Mouse (Mus musculus) heart, embryonic 10.5 days (tissue): ENCODE measurements around the gene Ddx39. TPM values are rescaled to one million over a fixed set of nuclear protein-coding genes. Genes with fewer than 3 reads are reported as not detected.

Experiments used
- DNase-seq: peaks from one replicate; pipeline ENCODE4 v3.0.0-alpha.2; 2017; ENCODE audit warnings: low spot score
- H3K27ac ChIP-seq: fragments of 300-500 bp; sonication (generic); 2 replicates; pipeline ENCODE4 v1.5.1; 2016; ENCODE audit warnings: mild to moderate bottlenecking
- H3K27me3 ChIP-seq: fragments of 300-500 bp; sonication (generic); 2 replicates; pipeline ENCODE4 v1.6.1; 2016; ENCODE audit warnings: mild to moderate bottlenecking; ENCODE audit not compliant: poor library complexity, insufficient read depth, severe bottlenecking
- H3K36me3 ChIP-seq: fragments of 300-500 bp; sonication (generic); 2 replicates; pipeline ENCODE4 v1.6.1; 2016; ENCODE audit warnings: mild to moderate bottlenecking, moderate library complexity
- H3K4me1 ChIP-seq: fragments of 300-500 bp; sonication (generic); 2 replicates; pipeline ENCODE4 v1.6.1; 2016; ENCODE audit warnings: mild to moderate bottlenecking
- H3K4me3 ChIP-seq: fragments of 300-500 bp; sonication (generic); 2 replicates; pipeline ENCODE4 v1.5.1; 2016; ENCODE audit warnings: mild to moderate bottlenecking, moderate library complexity
- H3K9me3 ChIP-seq: fragments of 300-500 bp; sonication (generic); 2 replicates; pipeline ENCODE4 v1.6.1; 2016; ENCODE audit warnings: mild to moderate bottlenecking, moderate library complexity
- WGBS: fragments of 180-500 bp; shearing (Covaris S2); methylation state at CpG from one replicate; pipeline ENCODE4 v1.1.7; 2016; 5-methylcytosine and 5-hydroxymethylcytosine counted together
- polyA plus RNA-seq: library from polyadenylated mRNA; unstranded; fragments of >200 nt; fragmentation: Nextera tagmentation; extraction: Ambion mirVana; gene quantifications from 2 replicates; pipeline ENCODE4 v1.2.1, GENCODE M21; 2016

Gene Ddx39
- 221 and 253 TPM in 2 replicates for polyA plus RNA-seq

- no peaks in the 10 kb centered on the region for H3K9me3 ChIP-seq
These were observed at the start of gene Ddx39 for GRCm38 (mm10) chr8:83715031-83715690. Ddx39 (plus strand) TSS chr8:83715177.

GRCm38 (mm10) chr8:83665969-83666865 lies 48.8 kb upstream of the Ddx39 start, which contains the start of gene Ptger1:
Ptger1 (plus strand) TSS chr8:83666678.
- peaks cover 62% of the 10 kb centered on the region for H3K4me1 ChIP-seq
- WGBS: 37% methylated on average over 14 of the region's 14 CpGs
- H3K36me3 ChIP-seq: peaks cover 32% of the 10 kb centered on the region
- DNase-seq: no peak
- H3K9me3 ChIP-seq: no peaks in the 10 kb centered on the region
- H3K27ac ChIP-seq: 0 out of 2 replicates have a peak within 1 kb of the TSS, but pooled peaks have one; percentile 1
- 0 out of 2 replicates have a peak within 1 kb of the TSS, but pooled peaks have one; percentile 10 for H3K4me3 ChIP-seq
- peaks cover 27% of the 10 kb centered on the region for H3K27me3 ChIP-seq

More at GRCm38 (mm10) chr8:83715031-83715690, at the start of gene Ddx39:
- H3K27ac ChIP-seq: peak within 1 kb of the TSS; percentile 99
- peak within 1 kb of the TSS; percentile 98 for H3K4me3 ChIP-seq
- peaks cover 15% of the 10 kb centered on the region for H3K36me3 ChIP-seq
- peak; percentile 99 for DNase-seq
- no peaks in the 10 kb centered on the region for H3K27me3 ChIP-seq
- WGBS: under 1% methylated on average over 62 of the region's 63 CpGs
- peaks cover 16% of the 10 kb centered on the region for H3K4me1 ChIP-seq

- H3K36me3 ChIP-seq: peaks cover 39% of the 10 kb centered on the region
- WGBS: 91% methylated on average over 3 of the region's 3 CpGs
- peaks cover 56% of the 10 kb centered on the region for H3K4me1 ChIP-seq
- no peaks in the 10 kb centered on the region for H3K9me3 ChIP-seq
- H3K27me3 ChIP-seq: peaks cover 27% of the 10 kb centered on the region
- H3K4me3 ChIP-seq: 0 out of 2 replicates have a peak overlapping the region, but pooled peaks have one; percentile 10
- DNase-seq: no peak
- 0 out of 2 replicates have a peak overlapping the region, but pooled peaks have one; percentile 1 for H3K27ac ChIP-seq
These were observed 48.1 kb upstream of the Ddx39 start for GRCm38 (mm10) chr8:83666866-83667234.

GRCm38 (mm10) chr8:83667526-83667925 lies 47.5 kb upstream of the Ddx39 start:
- WGBS: 79% methylated on average over 10 of the region's 10 CpGs
- H3K27ac ChIP-seq: peak overlapping the region; percentile 77; the same call in 1 of the 2 replicates
- peaks cover 46% of the 10 kb centered on the region for H3K36me3 ChIP-seq

GRCm38 (mm10) chr8:83668010-83668916 lies 46.7 kb upstream of the Ddx39 start:
- Histone ChIP-seq H3K9me3 (no peaks in the 10 kb centered on the region), H3K36me3 (peaks cover 52% of the 10 kb centered on the region), H3K4me1 (peaks cover 46% of the 10 kb centered on the region), H3K27me3 (peaks cover 27% of the 10 kb centered on the region), H3K27ac (peak overlapping the region; percentile 77), H3K4me3 (peak overlapping the region; percentile 61)
- WGBS: 20% methylated on average over 80 of the region's 80 CpGs
- peak; percentile 86 for DNase-seq

More at GRCm38 (mm10) chr8:83667526-83667925, 47.5 kb upstream of the Ddx39 start:
- Histone ChIP-seq H3K27me3 (peaks cover 27% of the 10 kb centered on the region), H3K9me3 (no peaks in the 10 kb centered on the region), H3K4me1 (peaks cover 49% of the 10 kb centered on the region), H3K4me3 (peak overlapping the region; percentile 61)
- DNase-seq: no peak

GRCm38 (mm10) chr8:83669013-83669412 lies 46.0 kb upstream of the Ddx39 start:
- Histone ChIP-seq H3K27me3 (peaks cover 27% of the 10 kb centered on the region), H3K4me1 (peaks cover 46% of the 10 kb centered on the region), H3K4me3 (no peak overlapping the region), H3K36me3 (peaks cover 53% of the 10 kb centered on the region), H3K27ac (no peak overlapping the region; the same call in 1 of the 2 replicates), H3K9me3 (no peaks in the 10 kb centered on the region)
- no peak for DNase-seq
- WGBS: 69% methylated on average over 16 of the region's 16 CpGs

- Histone ChIP-seq H3K4me1 (peaks cover 33% of the 10 kb centered on the region), H3K36me3 (peaks cover 67% of the 10 kb centered on the region), H3K4me3 (no peak overlapping the region), H3K27ac (no peak overlapping the region), H3K9me3 (no peaks in the 10 kb centered on the region), H3K27me3 (peaks cover 13% of the 10 kb centered on the region)
- 54% methylated on average over 5 of the region's 5 CpGs for WGBS
- no peak for DNase-seq
These were observed 42.0 kb upstream of the Ddx39 start for GRCm38 (mm10) chr8:83672936-83673335.

- no peak overlapping the region for H3K4me3 ChIP-seq
- no peaks in the 10 kb centered on the region for H3K27me3 ChIP-seq
- no peak overlapping the region for H3K27ac ChIP-seq
- peaks cover 22% of the 10 kb centered on the region for H3K4me1 ChIP-seq
- H3K36me3 ChIP-seq: peaks cover 79% of the 10 kb centered on the region
- DNase-seq: no peak
- H3K9me3 ChIP-seq: no peaks in the 10 kb centered on the region
- WGBS: 87% methylated on average over 5 of the region's 5 CpGs
These were observed 40.5 kb upstream of the Ddx39 start for GRCm38 (mm10) chr8:83674497-83674896.

GRCm38 (mm10) chr8:83679866-83680265 lies 35.1 kb upstream of the Ddx39 start:
- peaks cover 86% of the 10 kb centered on the region for H3K36me3 ChIP-seq
- no peaks in the 10 kb centered on the region for H3K9me3 ChIP-seq
- H3K4me1 ChIP-seq: peaks cover 27% of the 10 kb centered on the region
- H3K4me3 ChIP-seq: no peak overlapping the region
- H3K27ac ChIP-seq: no peak overlapping the region
- DNase-seq: no peak
- H3K27me3 ChIP-seq: no peaks in the 10 kb centered on the region
- 88% methylated on average over 12 of the region's 12 CpGs for WGBS

- WGBS: 87% methylated on average over 5 of the region's 5 CpGs
- H3K27ac ChIP-seq: peak overlapping the region; percentile 59
- no peak for DNase-seq
- H3K27me3 ChIP-seq: no peaks in the 10 kb centered on the region
- H3K9me3 ChIP-seq: no peaks in the 10 kb centered on the region
- H3K4me1 ChIP-seq: peaks cover 27% of the 10 kb centered on the region
- H3K4me3 ChIP-seq: no peak overlapping the region
- peaks cover 93% of the 10 kb centered on the region for H3K36me3 ChIP-seq
These were observed 34.4 kb upstream of the Ddx39 start for GRCm38 (mm10) chr8:83680603-83681002.

- no peak for DNase-seq
- Histone ChIP-seq H3K9me3 (no peaks in the 10 kb centered on the region), H3K4me1 (peaks cover 27% of the 10 kb centered on the region), H3K27me3 (no peaks in the 10 kb centered on the region), H3K36me3 (peaks cover 95% of the 10 kb centered on the region), H3K27ac (peak overlapping the region; percentile 59), H3K4me3 (no peak overlapping the region)
- WGBS: 18% methylated on average over 6 of the region's 6 CpGs
These were observed 33.9 kb upstream of the Ddx39 start for GRCm38 (mm10) chr8:83681099-83681498.

GRCm38 (mm10) chr8:83684517-83684916 lies 30.5 kb upstream of the Ddx39 start:
- H3K27me3 ChIP-seq: no peaks in the 10 kb centered on the region
- H3K4me3 ChIP-seq: no peak overlapping the region
- WGBS: 81% methylated on average over 9 of the region's 9 CpGs
- peaks cover 21% of the 10 kb centered on the region for H3K4me1 ChIP-seq
- DNase-seq: no peak
- no peak overlapping the region for H3K27ac ChIP-seq
- no peaks in the 10 kb centered on the region for H3K9me3 ChIP-seq
- peaks cover 79% of the 10 kb centered on the region for H3K36me3 ChIP-seq
